Mouse (Mus musculus): ENCODE results near the gene Timm22.

The Timm22 gene

GRCm38 (mm10) chr11:76392532-76392931, 14.2 kb upstream of the Timm22 start:
- DNase-seq: no peak

- DNase-seq: no peak
Measured at GRCm38 (mm10) chr11:76392996-76393395, 13.8 kb upstream of the Timm22 start.

GRCm38 (mm10) chr11:76397650-76398311, 9.0 kb upstream of the Timm22 start:
- DNase-seq: peak in 1 of 2 experiments; percentile 18

GRCm38 (mm10) chr11:76398312-76398797, 8.4 kb upstream of the Timm22 start:
- no peak for DNase-seq

GRCm38 (mm10) chr11:76398798-76399586, 7.8 kb upstream of the Timm22 start, which contains the start of gene Nxn:
Gene Nxn, minus strand, starts transcription at chr11:76399140.
- DNase-seq: peak; percentile 91 to 93

- peak; percentile 31 to 58 for DNase-seq
Measured at GRCm38 (mm10) chr11:76399587-76400330, 7.0 kb upstream of the Timm22 start.

GRCm38 (mm10) chr11:76401398-76401797, 5.4 kb upstream of the Timm22 start:
- no peak for DNase-seq

- DNase-seq: no peak
Measured at GRCm38 (mm10) chr11:76405113-76405512, 1.6 kb upstream of the Timm22 start.

- DNase-seq: no peak
Measured at GRCm38 (mm10) chr11:76405626-76406264, 1.0 kb upstream of the Timm22 start.

- peak in 1 of 2 experiments; percentile 39 for DNase-seq
Measured at GRCm38 (mm10) chr11:76410826-76411225, 4.1 kb downstream of the Timm22 start.

GRCm38 (mm10) chr11:76413202-76413601, 6.5 kb downstream of the Timm22 start:
- DNase-seq: no peak

GRCm38 (mm10) chr11:76415001-76415400, 8.2 kb downstream of the Timm22 start:
- DNase-seq: no peak

GRCm38 (mm10) chr11:76415985-76416384, 9.2 kb downstream of the Timm22 start:
- DNase-seq: no peak

GRCm38 (mm10) chr11:76418423-76418822, 11.7 kb downstream of the Timm22 start:
- DNase-seq: no peak

GRCm38 (mm10) chr11:76419179-76419578, 12.4 kb downstream of the Timm22 start:
- DNase-seq: no peak

- peak in 1 of 2 experiments; percentile 23 for DNase-seq
Measured at GRCm38 (mm10) chr11:76420896-76421295, 14.1 kb downstream of the Timm22 start.

GRCm38 (mm10) chr11:76425749-76426148, 19.0 kb downstream of the Timm22 start:
- DNase-seq: no peak

GRCm38 (mm10) chr11:76427781-76428180, 21.0 kb downstream of the Timm22 start:
- no peak for DNase-seq

- DNase-seq: no peak
Measured at GRCm38 (mm10) chr11:76429046-76429445, 22.3 kb downstream of the Timm22 start.

GRCm38 (mm10) chr11:76429556-76429955, 22.8 kb downstream of the Timm22 start:
- DNase-seq: no peak

- no peak for DNase-seq
Measured at GRCm38 (mm10) chr11:76429966-76430631, 23.3 kb downstream of the Timm22 start.

- no peak for DNase-seq
Measured at GRCm38 (mm10) chr11:76436009-76436408, 29.3 kb downstream of the Timm22 start.
